Mouse (Mus musculus) liver, embryonic 18 days (tissue): Measurements from ENCODE around the gene Ankrd27. TPM values are rescaled to one million over a fixed set of nuclear protein-coding genes. Genes with fewer than 3 reads are reported as not detected.

Source experiments
- polyA plus RNA-seq: library from polyadenylated mRNA; depleted of rRNA; stranded (reverse); fragments of >200 nt; gene quantifications from 2 replicates; pipeline ENCODE4 v1.2.3, GENCODE M21; 2012; rRNA removed

Gene Ankrd27
- polyA plus RNA-seq: 18.7 and 19.7 TPM in 2 replicates

GRCm38 (mm10) chr7:35586055-35586905 is at the start of gene Ankrd27:
TSS of gene Ankrd27 (plus strand) at chr7:35586244.

GRCm38 (mm10) chr7:35537562-35537961 is 48.5 kb upstream of the Ankrd27 start, which contains the start of gene Tdrd12:
TSS of gene Tdrd12 (minus strand) at chr7:35537745.

GRCm38 (mm10) chr7:35556205-35556603 is 29.8 kb upstream of the Ankrd27 start, which contains the start of gene Nudt19:
TSS of gene Nudt19 (minus strand) at chr7:35556304.

GRCm38 (mm10) chr7:35585191-35586054 is 621 bp upstream of the Ankrd27 start, which contains the start of gene Rgs9bp:
TSS of gene Rgs9bp (minus strand) at chr7:35585582.

GRCm38 (mm10) chr7:35647101-35647698 is 61.2 kb downstream of the Ankrd27 start, which contains the start of gene Pdcd5:
TSS of gene Pdcd5 (minus strand) at chr7:35647521.

Other genes with a start within 250 kb of the Ankrd27 start
- 4.2 and 4.5 TPM in 2 replicates for gene Faap24, start 189.4 kb upstream of the Ankrd27 start, polyA plus RNA-seq
- 7.7 and 7.8 TPM in 2 replicates for gene Cep89, start 189.2 kb upstream of the Ankrd27 start, polyA plus RNA-seq
- gene Slc7a9, start 137.4 kb upstream of the Ankrd27 start, polyA plus RNA-seq: 0.49 and 0.83 TPM in 2 replicates
- 0.03 and 0.04 TPM in 2 replicates for gene Tdrd12, start 48.5 kb upstream of the Ankrd27 start, polyA plus RNA-seq
- gene Nudt19, start 29.9 kb upstream of the Ankrd27 start, polyA plus RNA-seq: 32.2 and 35.0 TPM in 2 replicates
- 0.07 and 0.08 TPM in 2 replicates for gene Rgs9bp, start 662 bp upstream of the Ankrd27 start, polyA plus RNA-seq
- gene Pdcd5, start 61.3 kb downstream of the Ankrd27 start, polyA plus RNA-seq: 84.3 and 103 TPM in 2 replicates
- gene Dpy19l3, start 168.2 kb downstream of the Ankrd27 start, polyA plus RNA-seq: 2.7 and 3.4 TPM in 2 replicates
- gene Zfp507, start 216.8 kb downstream of the Ankrd27 start, polyA plus RNA-seq: 5.1 and 5.5 TPM in 2 replicates